Mouse (Mus musculus) ES-E14 (cell line): ENCODE data around the gene Tma7.

Experiments
- HCFC1 ChIP-seq: IDR thresholded peaks from 2 replicates; pipeline ENCODE4 v1.6.1; 2012; ENCODE audit warnings: low read length, inconsistent platforms, borderline replicate concordance; ENCODE audit not compliant: insufficient read depth
- MAFK ChIP-seq: IDR thresholded peaks from 2 replicates; pipeline ENCODE4 v1.6.1; 2014; ENCODE audit warnings: mild to moderate bottlenecking, low read depth, low read length, inconsistent platforms; ENCODE audit not compliant: insufficient read depth
- ZNF384 ChIP-seq: IDR thresholded peaks from 2 replicates; pipeline ENCODE4 v1.6.1; 2012; ENCODE audit warnings: low read depth, low read length, inconsistent platforms

GRCm38 (mm10) chr9:109110240-109110639 is 27.9 kb upstream of the Tma7 start:
- no peak for TF ChIP-seq ZNF384
- TF ChIP-seq MAFK: no peak
- no peak for TF ChIP-seq HCFC1
